8 mouse cellular contexts compared by ENCODE assay signal in genomic region chr8:110931176-110931939, GRCm38 (mm10). TPM values are rescaled to one million over a fixed set of nuclear protein-coding genes. Genes with fewer than 3 reads are reported as not detected.
DNase-seq lines count a peak whose midpoint lies in the region; ATAC-seq and TF ChIP-seq lines count a peak whose summit lies in the region.
"Had no signal": no experiment of that assay in that cellular context is flagged by ENCODE, and none has a peak within 500 bp of the region (broad histone marks: within the 10 kb centered on the region; RNA-seq: fewer than 3 reads in every experiment).

No protein-coding gene starts in this region.

- no peak overlapping the region; the same call in 1 of the 2 replicates for H3K9ac ChIP-seq in lung, embryonic 14.5 days
- H3K9ac ChIP-seq: limb, embryonic 13.5 days had no signal

- WGBS in lung, embryonic 14.5 days = 49% methylated on average over 12 of the region's 12 CpGs

- no peaks in the 10 kb centered on the region for H3K36me3 ChIP-seq in lung, embryonic 14.5 days (ENCODE audit: insufficient read depth)

- no peak overlapping the region for H3K4me2 ChIP-seq in lung, embryonic 14.5 days
- H3K4me2 ChIP-seq: limb, embryonic 13.5 days had no signal

- H3K4me1 ChIP-seq in lung, embryonic 14.5 days (ENCODE audit: insufficient read depth) = no peaks in the 10 kb centered on the region

- H3K27me3 ChIP-seq in lung, embryonic 14.5 days (ENCODE audit: insufficient read depth, low read length) = no peaks in the 10 kb centered on the region
- H3K27me3 ChIP-seq: limb, embryonic 13.5 days had no signal

- peak; percentile 69; the same call in 1 of the 2 replicates for ATAC-seq in lung, embryonic 14.5 days (ENCODE audit: insufficient read depth)

- no peaks in the 10 kb centered on the region for H3K9me3 ChIP-seq in lung, embryonic 14.5 days (ENCODE audit: low read depth, low read length)
- H3K9me3 ChIP-seq: limb, embryonic 13.5 days had no signal

- no peak overlapping the region for H3K4me3 ChIP-seq in lung, embryonic 14.5 days (ENCODE audit: low read depth, low read length)
- H3K4me3 ChIP-seq: limb, embryonic 13.5 days had no signal

- TF ChIP-seq CTCF in lung, embryonic 14.5 days (IDR thresholded peaks at IDR 0.05; ENCODE audit: low read depth) = no peak

- H3K27ac ChIP-seq in lung, embryonic 14.5 days (ENCODE audit: low read depth) = no peak overlapping the region
- H3K27ac ChIP-seq: limb, embryonic 13.5 days had no signal

- DNase-seq in Muller cell, postnatal 12 days (ENCODE audit: inconsistent ontology term) = peak; percentile 64
- DNase-seq in adrenal gland, postnatal 25 days = peak; percentile 53
- DNase-seq in gastrocnemius, adult 8-10 months (ENCODE audit: low spot score in 2 of 2) = peak; percentile 43 to 60
- DNase-seq in kidney, adult 11 months = peak; percentile 72
- DNase-seq in lung, embryonic 14.5 days = peak; percentile 73
- no peak for DNase-seq in left cerebral cortex, adult 18-20 months (ENCODE audit: low spot score in 2 of 2)
- no peak for DNase-seq in retina, embryonic 14.5 days (ENCODE audit: low spot score)

RNA-seq across cellular contexts. Expression of gene St3gal2, which starts 11.6 kb away (rescaled TPM):
- 18.3 and 20.4 TPM in 2 replicates for total RNA-seq in adrenal gland, postnatal 25 days (2021)
- 10 to 100 TPM; 45.0 to 59.2 (median 50.7) TPM for total RNA-seq in gastrocnemius, adult 8-10 months (2022)
- polyA plus RNA-seq in lung, embryonic 14.5 days (2014; fragmentation: Nextera tagmentation; extraction: Ambion mirVana) = 11.3 and 13.0 TPM in 2 replicates
- 10 to 100 TPM; 94.4 to 96.8 TPM for total RNA-seq in left cerebral cortex, adult 18-20 months (2021)

RNA-seq across cellular contexts. Expression of gene Fuk, which starts 29.1 kb away (rescaled TPM):
- 10.5 and 12.0 TPM in 2 replicates for total RNA-seq in adrenal gland, postnatal 25 days (2021)
- total RNA-seq in gastrocnemius, adult 8-10 months (2022) = 1 to 10 TPM; 3.6 to 4.5 (median 4.0) TPM
- polyA plus RNA-seq in lung, embryonic 14.5 days (2014; fragmentation: Nextera tagmentation; extraction: Ambion mirVana) = 9.0 and 11.5 TPM in 2 replicates
- total RNA-seq in left cerebral cortex, adult 18-20 months (2021) = 10 to 100 TPM; 18.8 to 18.9 TPM

Comparison
In these comparisons a context has a peak if more than half of its experiments do, and no peak if none do; other contexts are left out.
1. DNase-seq: peak in Muller cell, postnatal 12 days (single experiment), adrenal gland, postnatal 25 days (single experiment), gastrocnemius, adult 8-10 months (2 of 2), kidney, adult 11 months (single experiment) and lung, embryonic 14.5 days (single experiment); none in left cerebral cortex, adult 18-20 months (0 of 2) and retina, embryonic 14.5 days (single experiment).